Mouse (Mus musculus) ES-E14 (cell line): ENCODE measurements around the gene Gm10491.

Source experiments
- MAFK ChIP-seq: IDR thresholded peaks from 2 replicates; pipeline ENCODE4 v1.6.1; 2014; ENCODE audit warnings: mild to moderate bottlenecking, low read depth, low read length, inconsistent platforms; ENCODE audit not compliant: insufficient read depth
- ZC3H11A ChIP-seq: IDR thresholded peaks from 2 replicates; pipeline ENCODE4 v1.6.1; 2012; ENCODE audit warnings: low read depth, mild to moderate bottlenecking, inconsistent platforms, low read length, borderline replicate concordance

DNA sequence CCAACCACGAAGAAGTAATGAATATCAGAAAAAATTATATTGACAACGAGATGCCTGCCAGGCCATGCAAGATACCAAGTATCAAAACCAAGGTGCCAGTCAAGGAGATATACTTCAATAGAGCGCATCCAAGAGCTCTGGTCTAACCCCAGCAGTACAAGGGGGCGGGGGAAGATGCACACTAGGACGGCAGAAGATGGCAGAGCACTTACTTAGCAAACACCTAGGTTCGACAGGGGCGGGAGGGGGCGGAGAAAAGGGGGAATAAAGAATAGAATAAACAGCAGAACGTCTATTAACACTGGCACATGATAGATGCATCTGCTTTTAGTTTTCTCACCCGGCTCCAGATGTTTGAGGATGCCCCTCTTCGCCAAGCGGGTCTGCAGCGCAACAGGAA is 9.4 kb downstream of the Gm10491 start:
- TF ChIP-seq ZC3H11A (no peak), MAFK (no peak)
